Mouse (Mus musculus) kidney, adult 11 months (tissue): ENCODE results near the gene Lpp.
A peak's percentile ranks its signal among the peaks of the same experiment; 100 is the strongest.
"Not testable (repeated sequence)": the region's sequence is repeated elsewhere in the genome, so short reads cannot be mapped to it uniquely, and the experiment has no call there.

ENCODE experiments used
- DNase-seq: peaks from one replicate; pipeline ENCODE4 v3.0.0; 2022

Gene Lpp

GRCm38 (mm10) chr16:25017046-25017445 is 623.7 kb downstream of the Lpp start:
- no peak for DNase-seq

GRCm38 (mm10) chr16:25021743-25022359 is 628.5 kb downstream of the Lpp start:
- not testable (repeated sequence) for DNase-seq

GRCm38 (mm10) chr16:25024591-25024990 is 631.3 kb downstream of the Lpp start:
- no peak for DNase-seq

- DNase-seq: peak; percentile 67
Measured at GRCm38 (mm10) chr16:25026191-25026590, 632.9 kb downstream of the Lpp start.

- no peak for DNase-seq
Measured at GRCm38 (mm10) chr16:25029548-25029947, 636.2 kb downstream of the Lpp start.

GRCm38 (mm10) chr16:25037361-25037760 is 644.1 kb downstream of the Lpp start:
- DNase-seq: no peak

- no peak for DNase-seq
Measured at GRCm38 (mm10) chr16:25038529-25038928, 645.2 kb downstream of the Lpp start.

GRCm38 (mm10) chr16:25039904-25040303 is 646.6 kb downstream of the Lpp start:
- no peak for DNase-seq

- DNase-seq: no peak
Measured at GRCm38 (mm10) chr16:25041165-25041564, 647.9 kb downstream of the Lpp start.

- DNase-seq: no peak
Measured at GRCm38 (mm10) chr16:25041855-25042529, 648.7 kb downstream of the Lpp start.
